Mouse (Mus musculus) embryonic facial prominence, embryonic 10.5 days (tissue): ENCODE measurements around the gene Fbxo36. TPM values are rescaled to one million over a fixed set of nuclear protein-coding genes. Genes with fewer than 3 reads are reported as not detected.

ENCODE experiments used
- DNase-seq: peaks from one replicate; pipeline ENCODE4 v3.0.0-alpha.2; 2017; ENCODE audit warnings: low spot score
- H3K27ac ChIP-seq: fragments of 300-500 bp; sonication (generic); replicated peaks from 2 replicates; pipeline ENCODE4 v1.5.1; 2016; ENCODE audit warnings: mild to moderate bottlenecking
- H3K27me3 ChIP-seq: fragments of 300-500 bp; sonication (generic); replicated peaks from 2 replicates; pipeline ENCODE4 v1.6.1; 2016; ENCODE audit warnings: low read depth, mild to moderate bottlenecking; ENCODE audit not compliant: poor library complexity, severe bottlenecking
- H3K36me3 ChIP-seq: fragments of 300-500 bp; sonication (generic); replicated peaks from 2 replicates; pipeline ENCODE4 v1.6.1; 2016; ENCODE audit warnings: mild to moderate bottlenecking, moderate library complexity
- H3K4me1 ChIP-seq: fragments of 300-500 bp; sonication (generic); 2 replicates; pipeline ENCODE4 v1.6.1; 2016
- H3K4me3 ChIP-seq: fragments of 300-500 bp; sonication (generic); 2 replicates; pipeline ENCODE4 v1.5.1; 2016; ENCODE audit warnings: mild to moderate bottlenecking, moderate library complexity
- H3K9me3 ChIP-seq: fragments of 300-500 bp; sonication (generic); 2 replicates; pipeline ENCODE4 v1.6.1; 2016; ENCODE audit warnings: mild to moderate bottlenecking
- WGBS: fragments of 180-500 bp; shearing (Covaris S2); methylation state at CpG from one replicate; pipeline ENCODE4 v1.1.7; 2016; 5-methylcytosine and 5-hydroxymethylcytosine counted together
- polyA plus RNA-seq: library from polyadenylated mRNA; unstranded; fragments of >200 nt; fragmentation: Nextera tagmentation; extraction: Ambion mirVana; gene quantifications from 2 replicates; pipeline ENCODE4 v1.2.1, GENCODE M21; 2016

The Fbxo36 gene
- polyA plus RNA-seq, 1 experiment from 2014 or later = 9.5 TPM

DNA sequence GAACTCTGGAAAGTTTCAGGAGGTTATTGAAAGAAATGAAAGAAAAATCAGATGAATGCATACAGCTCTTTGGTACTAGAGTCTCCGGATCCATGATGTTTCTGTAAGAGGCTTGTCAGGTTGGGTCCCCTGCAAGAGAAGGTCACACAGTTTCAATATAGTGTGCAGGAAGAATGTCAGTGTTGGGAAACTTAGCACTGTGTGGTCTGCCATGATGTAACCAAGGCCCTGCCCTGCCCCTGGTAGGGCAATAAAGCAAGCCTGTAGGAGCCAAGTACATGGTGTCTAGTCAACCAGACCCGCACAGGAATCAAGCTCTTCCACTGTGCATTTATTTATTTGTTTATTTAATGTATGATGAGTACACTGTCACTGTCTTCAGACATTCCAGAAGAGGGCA is 100.7 kb downstream of the Fbxo36 start:
- WGBS = 89% methylated on average over 2 of the region's 2 CpGs
- no peak overlapping the region for H3K27ac ChIP-seq
- H3K4me3 ChIP-seq = no peak overlapping the region
- peaks cover 19% of the 10 kb centered on the region for H3K27me3 ChIP-seq
- DNase-seq = no peak
- H3K4me1 ChIP-seq = no peaks in the 10 kb centered on the region
- H3K9me3 ChIP-seq = no peaks in the 10 kb centered on the region
- no peaks in the 10 kb centered on the region for H3K36me3 ChIP-seq

DNA sequence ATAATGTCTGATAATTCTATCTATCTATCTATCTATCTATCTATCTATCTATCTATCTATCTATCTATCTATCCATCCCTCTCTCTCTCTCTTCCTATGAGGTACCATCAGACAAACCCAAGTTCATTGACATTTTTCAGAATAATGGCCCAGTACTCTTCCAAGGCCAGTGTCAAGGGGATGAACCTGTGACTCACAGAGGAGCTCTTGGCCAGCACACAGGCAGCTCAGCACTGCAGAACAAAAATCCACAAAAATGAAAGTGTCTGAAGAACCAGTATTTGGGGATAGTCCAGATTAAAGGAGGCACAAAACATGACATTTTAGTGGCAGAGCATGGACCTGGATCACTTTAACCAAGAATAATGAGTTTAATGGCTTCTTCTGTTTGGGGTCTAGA is 103.0 kb downstream of the Fbxo36 start:
- Histone ChIP-seq H3K27ac (no peak overlapping the region), H3K4me3 (no peak overlapping the region), H3K9me3 (no peaks in the 10 kb centered on the region), H3K36me3 (no peaks in the 10 kb centered on the region), H3K27me3 (no peaks in the 10 kb centered on the region), H3K4me1 (no peaks in the 10 kb centered on the region)
- DNase-seq = no peak

- 93% methylated on average over 4 of the region's 4 CpGs for WGBS
- Histone ChIP-seq H3K36me3 (no peaks in the 10 kb centered on the region), H3K4me1 (no peaks in the 10 kb centered on the region), H3K27me3 (no peaks in the 10 kb centered on the region), H3K27ac (no peak overlapping the region), H3K9me3 (no peaks in the 10 kb centered on the region), H3K4me3 (no peak overlapping the region)
- no peak for DNase-seq
Observed at GRCm38 (mm10) chr1:84943549-84943948, 103.9 kb downstream of the Fbxo36 start.

DNA sequence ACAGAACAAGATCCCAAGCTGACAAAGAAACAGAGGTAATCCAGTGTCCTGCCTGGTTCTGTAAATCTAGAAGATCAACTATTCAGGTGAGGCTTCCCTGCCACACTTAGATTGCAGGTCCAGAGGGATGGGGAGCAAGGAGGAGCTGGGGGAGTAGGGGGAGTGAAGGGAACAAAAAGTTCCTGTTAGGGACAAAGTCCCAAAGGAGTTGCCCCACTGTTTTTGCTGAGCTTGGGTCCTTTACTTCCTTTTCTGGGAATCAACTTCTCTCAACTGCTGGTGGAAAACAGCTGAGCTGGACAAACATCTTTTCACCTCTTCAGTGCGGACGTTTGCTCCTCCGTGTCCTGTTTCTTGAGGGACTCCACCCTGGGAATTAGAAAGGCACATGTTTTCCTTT is 106.3 kb downstream of the Fbxo36 start:
- 82% methylated on average over 3 of the region's 3 CpGs for WGBS
- Histone ChIP-seq H3K9me3 (no peaks in the 10 kb centered on the region), H3K4me1 (no peaks in the 10 kb centered on the region), H3K27me3 (no peaks in the 10 kb centered on the region), H3K4me3 (no peak overlapping the region), H3K36me3 (no peaks in the 10 kb centered on the region), H3K27ac (no peak overlapping the region)
- DNase-seq = no peak

- H3K4me3 ChIP-seq = no peak overlapping the region
- WGBS = 69% methylated on average over 2 of the region's 2 CpGs
- H3K27me3 ChIP-seq = no peaks in the 10 kb centered on the region
- no peaks in the 10 kb centered on the region for H3K4me1 ChIP-seq
- H3K36me3 ChIP-seq = no peaks in the 10 kb centered on the region
- DNase-seq = no peak
- no peaks in the 10 kb centered on the region for H3K9me3 ChIP-seq
- no peak overlapping the region for H3K27ac ChIP-seq
Observed at GRCm38 (mm10) chr1:84947390-84947789, 107.7 kb downstream of the Fbxo36 start.

Other genes starting within 250 kb of the Fbxo36 start
- 3.4 and 3.6 TPM in 2 replicates for gene Dner, start 143.6 kb upstream of the Fbxo36 start, polyA plus RNA-seq
- gene Trip12, start 675 bp downstream of the Fbxo36 start, polyA plus RNA-seq = 79.3 and 86.5 TPM in 2 replicates
- 0.20 and 0.50 TPM in 2 replicates for gene Slc16a14, start 95.3 kb downstream of the Fbxo36 start, polyA plus RNA-seq